Mouse (Mus musculus) kidney, embryonic 16.5 days (tissue): ENCODE data around the gene Prss56. TPM values are rescaled to one million over a fixed set of nuclear protein-coding genes. Genes with fewer than 3 reads are reported as not detected.

Source experiments
- ATAC-seq: fragments of 200-750 bp; cut with Nextera tagmentation; 2 replicates; pipeline ENCODE4 v1.8.0; 2017; ENCODE audit warnings: moderate TSS enrichment; ENCODE audit not compliant: low FRiP score, low TSS enrichment
- H3K27ac ChIP-seq: fragments of 300-500 bp; sonication (generic); 2 replicates; pipeline ENCODE4 v1.5.1; 2014; ENCODE audit warnings: low read length
- H3K27me3 ChIP-seq: fragments of 300-500 bp; sonication (generic); 2 replicates; pipeline ENCODE4 v1.6.1; 2014; ENCODE audit warnings: low read length, control low read depth, mixed read lengths; ENCODE audit not compliant: insufficient read depth
- H3K36me3 ChIP-seq: fragments of 300-500 bp; sonication (generic); 2 replicates; pipeline ENCODE4 v1.6.1; 2014; ENCODE audit warnings: low read length, control low read depth, mixed read lengths; ENCODE audit not compliant: insufficient read depth
- H3K4me1 ChIP-seq: fragments of 300-500 bp; sonication (generic); 2 replicates; pipeline ENCODE4 v1.6.1; 2014; ENCODE audit warnings: low read length, control low read depth, mixed read lengths; ENCODE audit not compliant: insufficient read depth
- H3K4me2 ChIP-seq: fragments of 300-500 bp; sonication (generic); replicated peaks from 2 replicates; pipeline ENCODE4 v1.6.1; 2014; ENCODE audit warnings: low read depth, low read length
- H3K4me3 ChIP-seq: fragments of 300-500 bp; sonication (generic); 2 replicates; pipeline ENCODE4 v1.5.1; 2014; ENCODE audit warnings: mild to moderate bottlenecking, low read length
- H3K9ac ChIP-seq: fragments of 300-500 bp; sonication (generic); replicated peaks from 2 replicates; pipeline ENCODE4 v1.6.1; 2014; ENCODE audit warnings: low read length
- H3K9me3 ChIP-seq: fragments of 300-500 bp; sonication (generic); 2 replicates; pipeline ENCODE4 v1.6.1; 2016; ENCODE audit warnings: low read length, control low read depth
- WGBS: fragments of 180-500 bp; shearing (Covaris S2); extraction: QIAGEN DNeasy Blood & Tissue Kit; methylation state at CpG from one replicate; pipeline ENCODE4 v1.1.7; 2014; 5-methylcytosine and 5-hydroxymethylcytosine counted together
- polyA plus RNA-seq: library from polyadenylated mRNA; unstranded; fragments of >200 nt; fragmentation: Nextera tagmentation; extraction: Ambion mirVana; gene quantifications from 2 replicates; pipeline ENCODE4 v1.2.1, GENCODE M21; 2015

Gene Prss56
- polyA plus RNA-seq, 1 experiment from 2014 or later: not detected

GRCm38 (mm10) chr1:87180896-87181295 lies 2.2 kb upstream of the Prss56 start:
- H3K27me3 ChIP-seq: peaks cover 45% of the 10 kb centered on the region
- peaks cover 22% of the 10 kb centered on the region for H3K4me1 ChIP-seq
- no peaks in the 10 kb centered on the region for H3K36me3 ChIP-seq
- no peak overlapping the region for H3K4me2 ChIP-seq
- H3K4me3 ChIP-seq: no peak overlapping the region
- no peaks in the 10 kb centered on the region for H3K9me3 ChIP-seq
- no peak overlapping the region for H3K27ac ChIP-seq
- ATAC-seq: no peak
- WGBS: 14% methylated on average over 5 of the region's 5 CpGs
- H3K9ac ChIP-seq: no peak overlapping the region

GRCm38 (mm10) chr1:87183998-87184750 lies 1.1 kb downstream of the Prss56 start:
- H3K27me3 ChIP-seq: peaks cover 58% of the 10 kb centered on the region
- no peak overlapping the region for H3K9ac ChIP-seq
- H3K4me1 ChIP-seq: peaks cover 20% of the 10 kb centered on the region
- H3K4me3 ChIP-seq: no peak overlapping the region
- no peak overlapping the region for H3K27ac ChIP-seq
- 32% methylated on average over 15 of the region's 15 CpGs for WGBS
- no peaks in the 10 kb centered on the region for H3K9me3 ChIP-seq
- no peak; the same call in 1 of the 2 replicates for ATAC-seq
- peak overlapping the region; percentile 23; the same call in 1 of the 2 replicates for H3K4me2 ChIP-seq
- H3K36me3 ChIP-seq: no peaks in the 10 kb centered on the region

GRCm38 (mm10) chr1:87184751-87185139 lies 1.6 kb downstream of the Prss56 start:
- 0 out of 2 replicates have a peak, but pooled peaks have one; percentile 18 for ATAC-seq
- 11% methylated on average over 20 of the region's 20 CpGs for WGBS
- Histone ChIP-seq H3K4me3 (no peak overlapping the region), H3K4me1 (peaks cover 20% of the 10 kb centered on the region), H3K27me3 (peaks cover 57% of the 10 kb centered on the region), H3K4me2 (peak overlapping the region; percentile 23; the same call in 1 of the 2 replicates), H3K27ac (no peak overlapping the region), H3K9ac (no peak overlapping the region), H3K9me3 (no peaks in the 10 kb centered on the region), H3K36me3 (no peaks in the 10 kb centered on the region)

- ATAC-seq: no peak
- 16% methylated on average over 13 of the region's 13 CpGs for WGBS
- no peak overlapping the region for H3K4me3 ChIP-seq
- no peak overlapping the region for H3K27ac ChIP-seq
- H3K36me3 ChIP-seq: no peaks in the 10 kb centered on the region
- no peak overlapping the region for H3K9ac ChIP-seq
- H3K9me3 ChIP-seq: no peaks in the 10 kb centered on the region
- H3K27me3 ChIP-seq: peaks cover 57% of the 10 kb centered on the region
- H3K4me2 ChIP-seq: no peak overlapping the region
- H3K4me1 ChIP-seq: peaks cover 20% of the 10 kb centered on the region
Measured at GRCm38 (mm10) chr1:87185526-87185925, 2.4 kb downstream of the Prss56 start.

- Histone ChIP-seq H3K4me2 (peak overlapping the region; percentile 97), H3K4me3 (peak overlapping the region; percentile 60), H3K36me3 (no peaks in the 10 kb centered on the region), H3K27ac (no peak overlapping the region), H3K9me3 (no peaks in the 10 kb centered on the region), H3K9ac (peak overlapping the region; percentile 66), H3K4me1 (peaks cover 15% of the 10 kb centered on the region), H3K27me3 (peaks cover 55% of the 10 kb centered on the region)
- WGBS: 2% methylated on average over 54 of the region's 54 CpGs
- ATAC-seq: peak; percentile 14
Measured at GRCm38 (mm10) chr1:87186261-87187036, 3.3 kb downstream of the Prss56 start.

- peaks cover 15% of the 10 kb centered on the region for H3K4me1 ChIP-seq
- under 1% methylated on average over 15 of the region's 15 CpGs for WGBS
- H3K9ac ChIP-seq: peak overlapping the region; percentile 66
- no peak overlapping the region for H3K27ac ChIP-seq
- peaks cover 53% of the 10 kb centered on the region for H3K27me3 ChIP-seq
- H3K36me3 ChIP-seq: no peaks in the 10 kb centered on the region
- no peak; the same call in 1 of the 2 replicates for ATAC-seq
- no peaks in the 10 kb centered on the region for H3K9me3 ChIP-seq
- H3K4me3 ChIP-seq: peak overlapping the region; percentile 60
- peak overlapping the region; percentile 97 for H3K4me2 ChIP-seq
Measured at GRCm38 (mm10) chr1:87187037-87187355, 3.9 kb downstream of the Prss56 start.

GRCm38 (mm10) chr1:87190429-87190828 lies 7.3 kb downstream of the Prss56 start, which contains the start of gene Chrnd:
TSS of gene Chrnd (plus strand) at chr1:87190607.
- Histone ChIP-seq H3K27ac (no peak within 1 kb of the TSS; the same call in 1 of the 2 replicates), H3K27me3 (peaks cover 21% of the 10 kb centered on the region), H3K4me1 (peaks cover 4% of the 10 kb centered on the region; the same call in 1 of the 2 replicates), H3K4me2 (no peak within 1 kb of the TSS), H3K9ac (no peak within 1 kb of the TSS), H3K36me3 (no peaks in the 10 kb centered on the region), H3K4me3 (no peak within 1 kb of the TSS), H3K9me3 (no peaks in the 10 kb centered on the region)
- WGBS: 12% methylated on average over 4 of the region's 4 CpGs
- 0 out of 2 replicates have a peak, but pooled peaks have one; percentile 46 for ATAC-seq

GRCm38 (mm10) chr1:87197296-87197695 lies 14.2 kb downstream of the Prss56 start:
- Histone ChIP-seq H3K27ac (no peak overlapping the region), H3K27me3 (no peaks in the 10 kb centered on the region), H3K9me3 (no peaks in the 10 kb centered on the region), H3K4me1 (peaks cover 5% of the 10 kb centered on the region; the same call in 1 of the 2 replicates), H3K4me2 (no peak overlapping the region), H3K4me3 (no peak overlapping the region), H3K36me3 (no peaks in the 10 kb centered on the region), H3K9ac (no peak overlapping the region)
- WGBS: 75% methylated on average over 9 of the region's 9 CpGs
- ATAC-seq: no peak

- no peak overlapping the region for H3K4me3 ChIP-seq
- H3K9ac ChIP-seq: no peak overlapping the region
- H3K27ac ChIP-seq: no peak overlapping the region
- peak; percentile 69 for ATAC-seq
- H3K4me1 ChIP-seq: peaks cover 5% of the 10 kb centered on the region; the same call in 1 of the 2 replicates
- 53% methylated on average over 12 of the region's 12 CpGs for WGBS
- H3K36me3 ChIP-seq: no peaks in the 10 kb centered on the region
- H3K4me2 ChIP-seq: no peak overlapping the region
- H3K9me3 ChIP-seq: peaks cover 2% of the 10 kb centered on the region; the same call in 1 of the 2 replicates
- H3K27me3 ChIP-seq: no peaks in the 10 kb centered on the region
Measured at GRCm38 (mm10) chr1:87198119-87199065, 15.3 kb downstream of the Prss56 start.
